Mouse (Mus musculus): ENCODE measurements around the gene Ap1b1.
A peak's percentile ranks its signal among the peaks of the same experiment; 100 is the strongest.

The Ap1b1 gene

GRCm38 (mm10) chr11:5037146-5037854, 50.7 kb downstream of the Ap1b1 start:
- no peak for DNase-seq

- no peak for DNase-seq
Measured at GRCm38 (mm10) chr11:5040585-5040984, 54.0 kb downstream of the Ap1b1 start.

GRCm38 (mm10) chr11:5041144-5041780, 54.6 kb downstream of the Ap1b1 start:
- no peak for DNase-seq

- no peak for DNase-seq
Measured at GRCm38 (mm10) chr11:5042645-5043381, 56.2 kb downstream of the Ap1b1 start.

- no peak for DNase-seq
Measured at GRCm38 (mm10) chr11:5046321-5046926, 59.8 kb downstream of the Ap1b1 start.

- no peak for DNase-seq
Measured at GRCm38 (mm10) chr11:5051629-5052028, 65.0 kb downstream of the Ap1b1 start.

GRCm38 (mm10) chr11:5052200-5052854, 65.7 kb downstream of the Ap1b1 start:
- no peak for DNase-seq

GRCm38 (mm10) chr11:5054151-5054550, 67.5 kb downstream of the Ap1b1 start:
- no peak for DNase-seq

GRCm38 (mm10) chr11:5054874-5055273, 68.2 kb downstream of the Ap1b1 start:
- DNase-seq = no peak

- DNase-seq = no peak
Measured at GRCm38 (mm10) chr11:5055945-5056938, 69.6 kb downstream of the Ap1b1 start.

- no peak for DNase-seq
Measured at GRCm38 (mm10) chr11:5057064-5057463, 70.4 kb downstream of the Ap1b1 start.

GRCm38 (mm10) chr11:5057541-5057855, 70.9 kb downstream of the Ap1b1 start:
- no peak for DNase-seq

GRCm38 (mm10) chr11:5057856-5058641, 71.4 kb downstream of the Ap1b1 start, which contains the start of gene Rasl10a:
Gene Rasl10a (plus strand): TSS chr11:5058128.
- peak; percentile 36 to 37 for DNase-seq

GRCm38 (mm10) chr11:5058783-5059182, 72.2 kb downstream of the Ap1b1 start:
- DNase-seq = no peak

GRCm38 (mm10) chr11:5059230-5059629, 72.6 kb downstream of the Ap1b1 start:
- DNase-seq = no peak

- no peak for DNase-seq
Measured at GRCm38 (mm10) chr11:5059704-5060156, 73.1 kb downstream of the Ap1b1 start.

- no peak for DNase-seq
Measured at GRCm38 (mm10) chr11:5060756-5061412, 74.3 kb downstream of the Ap1b1 start.

- DNase-seq = peak; percentile 53 to 60
Measured at GRCm38 (mm10) chr11:5061413-5062139, 75.0 kb downstream of the Ap1b1 start.

GRCm38 (mm10) chr11:5062326-5062725, 75.7 kb downstream of the Ap1b1 start:
- no peak for DNase-seq
